Mouse (Mus musculus) lung, postnatal 25 days (tissue): ENCODE measurements around the gene Rab44.

ENCODE experiments used
- DNase-seq: peaks from one replicate; pipeline ENCODE4 v3.0.0; 2022; ENCODE audit warnings: low spot score

Gene Rab44

GRCm38 (mm10) chr17:29135066-29135465, 21.1 kb downstream of the Rab44 start:
- no peak for DNase-seq

- DNase-seq, result peak; percentile 66
These were observed 22.3 kb downstream of the Rab44 start for GRCm38 (mm10) chr17:29136236-29136635.

- DNase-seq, result no peak
These were observed 24.0 kb downstream of the Rab44 start for GRCm38 (mm10) chr17:29137906-29138305.

GRCm38 (mm10) chr17:29141577-29141976, 27.6 kb downstream of the Rab44 start:
- no peak for DNase-seq

GRCm38 (mm10) chr17:29143266-29143665, 29.3 kb downstream of the Rab44 start:
- DNase-seq, result no peak

- DNase-seq, result no peak
These were observed 31.2 kb downstream of the Rab44 start for GRCm38 (mm10) chr17:29145101-29145500.

GRCm38 (mm10) chr17:29147273-29147672, 33.3 kb downstream of the Rab44 start:
- DNase-seq, result no peak

GRCm38 (mm10) chr17:29147773-29148172, 33.8 kb downstream of the Rab44 start:
- DNase-seq, result no peak

- no peak for DNase-seq
These were observed 35.8 kb downstream of the Rab44 start for GRCm38 (mm10) chr17:29149766-29150165.

- no peak for DNase-seq
These were observed 38.6 kb downstream of the Rab44 start for GRCm38 (mm10) chr17:29152547-29152946.

- DNase-seq, result no peak
These were observed 40.3 kb downstream of the Rab44 start for GRCm38 (mm10) chr17:29154247-29154646.

- no peak for DNase-seq
These were observed 41.6 kb downstream of the Rab44 start for GRCm38 (mm10) chr17:29155355-29156135.

GRCm38 (mm10) chr17:29156396-29156795, 42.5 kb downstream of the Rab44 start:
- DNase-seq, result no peak

GRCm38 (mm10) chr17:29156866-29157265, 42.9 kb downstream of the Rab44 start:
- DNase-seq, result no peak

- DNase-seq, result no peak
These were observed 45.0 kb downstream of the Rab44 start for GRCm38 (mm10) chr17:29158899-29159298.

- no peak for DNase-seq
These were observed 45.4 kb downstream of the Rab44 start for GRCm38 (mm10) chr17:29159320-29159719.

- DNase-seq, result no peak
These were observed 46.0 kb downstream of the Rab44 start for GRCm38 (mm10) chr17:29159743-29160455.

- no peak for DNase-seq
These were observed 48.4 kb downstream of the Rab44 start for GRCm38 (mm10) chr17:29162334-29162733.

GRCm38 (mm10) chr17:29164469-29165111, 50.6 kb downstream of the Rab44 start:
- peak; percentile 50 for DNase-seq

GRCm38 (mm10) chr17:29165452-29165851, 51.5 kb downstream of the Rab44 start:
- DNase-seq, result no peak

GRCm38 (mm10) chr17:29165967-29166578, 52.1 kb downstream of the Rab44 start:
- DNase-seq, result no peak

GRCm38 (mm10) chr17:29167371-29167770, 53.4 kb downstream of the Rab44 start:
- peak; percentile 68 for DNase-seq
